Mouse (Mus musculus): ENCODE measurements around the gene Vav2. TPM values are rescaled to one million over a fixed set of nuclear protein-coding genes. Genes with fewer than 3 reads are reported as not detected.

Gene Vav2
- total and polyA plus RNA-seq, 3 experiments: 11.3 to 12.5 (median 11.9) TPM

- intact Hi-C loops (cut with DNase I): no loop called here
- Histone ChIP-seq H3K27me3 (ENCODE audit: control insufficient read depth, insufficient read depth, low read length) (no peaks in the 10 kb centered on the region), H3K4me1 (ENCODE audit: control insufficient read depth, insufficient read depth, low read length) (peaks cover 11% of the 10 kb centered on the region), H3K9ac (ENCODE audit: low read depth, low read length) (no peak overlapping the region), H3K4me3 (no peak overlapping the region), H3K27ac (no peak overlapping the region), H3K36me3 (ENCODE audit: control insufficient read depth, insufficient read depth, low read length) (no peaks in the 10 kb centered on the region), H3K79me2 (replicated peaks; ENCODE audit: control insufficient read depth, insufficient read depth, low read length) (no peaks in the 10 kb centered on the region)
- WGBS: 72% methylated on average over 2 of the region's 2 CpGs
- no peak for DNase-seq
- TF ChIP-seq EP300 (IDR thresholded peaks at IDR 0.05; ENCODE audit: insufficient read depth, low read depth, low read length) (no peak), POLR2A (IDR thresholded peaks at IDR 0.05; ENCODE audit: insufficient read depth, low read depth, low read length) (no peak), CTCF (IDR thresholded peaks at IDR 0.05) (no peak)
These were observed 211.3 kb downstream of the Vav2 start for GRCm38 (mm10) chr2:27215537-27215936.

Small RNAs within 50 kb of the gene (microRNA-seq; reads per million reads assigned to microRNA genes)
- gene Gm24049 (0 reads per million in 2 experiments), gene Mir7578 (0 reads per million in 2 experiments)

Other genes starting within 250 kb of the Vav2 start
- 1 to 10 TPM; 4.7 to 6.5 TPM for gene Sardh, start 178.7 kb downstream of the Vav2 start, total RNA-seq (2021)
- 18.0 and 19.1 TPM in 2 replicates for gene Sardh, start 178.7 kb downstream of the Vav2 start, polyA plus RNA-seq (2012; rRNA removed)
- gene Brd3os, start 15.3 kb upstream of the Vav2 start, total RNA-seq (2021): under 1 TPM; 0.65 to 0.98 TPM
- gene Brd3os, start 15.3 kb upstream of the Vav2 start, polyA plus RNA-seq (2012; rRNA removed): 3.9 TPM in 2 replicates
- 10 to 100 TPM; 27.0 to 28.7 TPM for gene Brd3, start 80.6 kb upstream of the Vav2 start, total RNA-seq (2021)
- gene Brd3, start 80.6 kb upstream of the Vav2 start, polyA plus RNA-seq (2012; rRNA removed): 12.5 and 13.1 TPM in 2 replicates
- gene Wdr5, start 88.1 kb upstream of the Vav2 start, total RNA-seq (2021): 10 to 100 TPM; 24.0 to 24.8 TPM
- gene Wdr5, start 88.1 kb upstream of the Vav2 start, polyA plus RNA-seq (2012; rRNA removed): 18.6 and 27.4 TPM in 2 replicates
- 10 to 100 TPM; 45.1 to 52.0 TPM for gene Rxra, start 249.4 kb upstream of the Vav2 start, total RNA-seq (2021)
- 42.7 and 52.6 TPM in 2 replicates for gene Rxra, start 249.4 kb upstream of the Vav2 start, polyA plus RNA-seq (2012; rRNA removed)